Mouse (Mus musculus) MEL (cell line): ENCODE data around the gene Sigmar1. TPM values are rescaled to one million over a fixed set of nuclear protein-coding genes. Genes with fewer than 3 reads are reported as not detected.

ENCODE experiments used
- DNase-seq: peaks from one replicate; pipeline ENCODE4 v3.0.0; 2011; ENCODE audit warnings: low read depth, low spot score
- H3K27ac ChIP-seq: 2 replicates; pipeline ENCODE4 v1.5.1; 2012; ENCODE audit warnings: low read depth, mild to moderate bottlenecking, control low read depth, low read length, moderate library complexity; ENCODE audit not compliant: control insufficient read depth
- H3K27me3 ChIP-seq, 2 experiments: fragments of 150-350 bp in 1 of 2; sonication (generic) in 1 of 2; 2 replicates each; pipeline ENCODE4 v1.6.1; 2012; ENCODE audit warnings: low read length in 2 of 2, mild to moderate bottlenecking in 2 of 2, improper control_type of control experiment in 1 of 2, moderate library complexity in 1 of 2; ENCODE audit not compliant: insufficient read depth in 2 of 2, control insufficient read depth in 1 of 2
- H3K36me3 ChIP-seq, 2 experiments: 2 replicates each; pipeline ENCODE4 v1.6.1; 2012 to 2014; ENCODE audit warnings: low read length in 2 of 2, improper control_type of control experiment in 1 of 2, inconsistent platforms in 1 of 2, mild to moderate bottlenecking in 1 of 2; ENCODE audit not compliant: insufficient read depth in 2 of 2, control insufficient read depth in 1 of 2
- H3K4me1 ChIP-seq, 2 experiments: fragments of 150-350 bp in 1 of 2; sonication (generic) in 1 of 2; 2 replicates each; pipeline ENCODE4 v1.6.1; 2012; ENCODE audit warnings: low read length in 2 of 2, improper control_type of control experiment in 1 of 2, mild to moderate bottlenecking in 1 of 2; ENCODE audit not compliant: insufficient read depth in 2 of 2, control insufficient read depth in 1 of 2
- H3K4me3 ChIP-seq, 2 experiments: fragments of 150-350 bp in 1 of 2; sonication (generic) in 1 of 2; 2 replicates each; pipeline ENCODE4 v1.5.1; 2012; ENCODE audit warnings: low read depth in 2 of 2, low read length in 2 of 2, mild to moderate bottlenecking in 2 of 2, moderate library complexity in 2 of 2, control low read depth in 1 of 2, improper control_type of control experiment in 1 of 2; ENCODE audit not compliant: control insufficient read depth in 1 of 2, insufficient read depth in 1 of 2
- H3K79me2 ChIP-seq: 2 replicates; pipeline ENCODE4 v1.6.1; 2012; ENCODE audit warnings: mild to moderate bottlenecking, low read length, moderate library complexity; ENCODE audit not compliant: control insufficient read depth, poor library complexity, insufficient read depth
- H3K9ac ChIP-seq: 2 replicates; pipeline ENCODE4 v1.6.1; 2012; ENCODE audit warnings: low read depth, mild to moderate bottlenecking, control low read depth, low read length, moderate library complexity; ENCODE audit not compliant: control insufficient read depth, poor library complexity, severe bottlenecking
- H3K9me3 ChIP-seq: fragments of 150-350 bp; sonication (generic); replicated peaks from 2 replicates; pipeline ENCODE4 v1.6.1; 2012; ENCODE audit warnings: mild to moderate bottlenecking, low read length, improper control_type of control experiment, moderate library complexity; ENCODE audit not compliant: insufficient read depth
- CHD1 ChIP-seq: IDR thresholded peaks from 2 replicates; pipeline ENCODE4 v1.6.1; 2012; ENCODE audit warnings: low read depth, mild to moderate bottlenecking, inconsistent platforms, low read length, improper control_type of control experiment
- E2F4 ChIP-seq: IDR thresholded peaks from 2 replicates; pipeline ENCODE4 v1.6.1; 2011; ENCODE audit warnings: low read depth, low read length, improper control_type of control experiment, borderline replicate concordance
- ELF1 ChIP-seq: IDR thresholded peaks from 2 replicates; pipeline ENCODE4 v1.6.1; 2014; ENCODE audit warnings: low read depth, mild to moderate bottlenecking, inconsistent platforms, low read length, improper control_type of control experiment, moderate library complexity
- EP300 ChIP-seq, 2 experiments: IDR thresholded peaks; 2 replicates each; pipeline ENCODE4 v1.6.1; 2011; ENCODE audit warnings: improper control_type of control experiment in 2 of 2, low read length in 2 of 2, low read depth in 1 of 2, mild to moderate bottlenecking in 1 of 2
- GATA1 ChIP-seq: IDR thresholded peaks from 2 replicates; pipeline ENCODE4 v1.6.1; 2011; ENCODE audit warnings: low read depth, low read length, improper control_type of control experiment
- HCFC1 ChIP-seq: IDR thresholded peaks from 2 replicates; pipeline ENCODE4 v1.6.1; 2012; ENCODE audit warnings: low read depth, mild to moderate bottlenecking, inconsistent platforms, low read length, improper control_type of control experiment, moderate library complexity
- MYC ChIP-seq: IDR thresholded peaks from 2 replicates; pipeline ENCODE4 v1.6.1; 2011; ENCODE audit warnings: low read depth, mild to moderate bottlenecking, low read length, improper control_type of control experiment, moderate library complexity
- NRF1 ChIP-seq: IDR thresholded peaks from 2 replicates; pipeline ENCODE4 v1.6.1; 2014; ENCODE audit warnings: low read depth, mild to moderate bottlenecking, inconsistent platforms, low read length, improper control_type of control experiment, moderate library complexity; ENCODE audit not compliant: poor library complexity, insufficient read depth, severe bottlenecking
- POLR2AphosphoS5 ChIP-seq: IDR thresholded peaks from 2 replicates; pipeline ENCODE4 v1.6.1; 2012; ENCODE audit warnings: low read depth, borderline replicate concordance, mild to moderate bottlenecking, inconsistent platforms, low read length, moderate library complexity, mixed read lengths
- SIN3A ChIP-seq: IDR thresholded peaks from 2 replicates; pipeline ENCODE4 v1.6.1; 2012; ENCODE audit warnings: low read length, improper control_type of control experiment, inconsistent platforms
- SMC3 ChIP-seq: IDR thresholded peaks from 2 replicates; pipeline ENCODE4 v1.6.1; 2011; ENCODE audit warnings: low read depth, low read length, improper control_type of control experiment
- TAL1 ChIP-seq: IDR thresholded peaks from 2 replicates; pipeline ENCODE4 v1.6.1; 2012; ENCODE audit warnings: mild to moderate bottlenecking, inconsistent platforms, low read length, moderate library complexity, mixed read lengths
- TBP ChIP-seq: IDR thresholded peaks from 2 replicates; pipeline ENCODE4 v1.8.0; 2011; ENCODE audit warnings: low read depth, low read length, improper control_type of control experiment
- TCF12 ChIP-seq: IDR thresholded peaks from 2 replicates; pipeline ENCODE4 v1.6.1; 2014; ENCODE audit warnings: low read depth, mild to moderate bottlenecking, inconsistent platforms, low read length, improper control_type of control experiment, moderate library complexity
- UBTF ChIP-seq: IDR thresholded peaks from 2 replicates; pipeline ENCODE4 v1.6.1; 2012; ENCODE audit warnings: low read depth, mild to moderate bottlenecking, inconsistent platforms, low read length, improper control_type of control experiment, moderate library complexity, borderline replicate concordance; ENCODE audit not compliant: insufficient read depth
- USF1 ChIP-seq: IDR thresholded peaks from 2 replicates; pipeline ENCODE4 v1.6.1; 2014; ENCODE audit warnings: low read depth, mild to moderate bottlenecking, inconsistent platforms, low read length, improper control_type of control experiment, moderate library complexity
- polyA plus RNA-seq, 2 experiments: library from polyadenylated mRNA; stranded (reverse) in 1 of 2; unstranded in 1 of 2; fragments of >175 nt in 1 of 2; fragments of >200 nt in 1 of 2; gene quantifications; 2 replicates each; pipeline versions ENCODE4 v1.2.1 to v1.2.4; 2012; ENCODE audit warnings: low replicate concordance in 2 of 2, low read depth in 1 of 2; ENCODE audit not compliant: insufficient read length in 2 of 2, insufficient read depth in 1 of 2, missing spikeins in 1 of 2
- total RNA-seq: library from RNA; depleted of rRNA; stranded (reverse); fragments of 300-350 nt; gene quantifications from 2 replicates; pipeline ENCODE4 v1.2.3, GENCODE M21; 2012

The Sigmar1 gene
- total and polyA plus RNA-seq, 3 experiments = 80.1 to 190 (median 112) TPM

- no peaks in the 10 kb centered on the region for H3K9me3 ChIP-seq
- TF ChIP-seq ELF1 = no peak
- peaks cover 0 to 5% of the 10 kb centered on the region in 2 experiments; a peak in 2 of 4 replicates for H3K36me3 ChIP-seq
- H3K79me2 ChIP-seq = peaks cover 1% of the 10 kb centered on the region; the same call in 1 of the 2 replicates
- peak overlapping the region; percentile 91 to 95; a peak in 3 of 4 replicates for H3K4me3 ChIP-seq
- no peak overlapping the region for H3K27ac ChIP-seq
- no peaks in the 10 kb centered on the region for H3K27me3 ChIP-seq
- H3K9ac ChIP-seq = peak overlapping the region; percentile 75
- no peak for DNase-seq
- peaks cover 2 to 15% of the 10 kb centered on the region in 2 experiments; a peak in 3 of 4 replicates for H3K4me1 ChIP-seq
Observed at GRCm38 (mm10) chr4:41756440-41756839, 483 bp upstream of the Sigmar1 start.

GRCm38 (mm10) chr4:41754797-41755337 is 1.1 kb downstream of the Sigmar1 start, which contains the start of gene Galt:
Gene Galt, plus strand, starts transcription at chr4:41755228.
- DNase-seq = no peak
- no peaks in the 10 kb centered on the region for H3K9me3 ChIP-seq
- TF ChIP-seq TBP = no peak
- TF ChIP-seq USF1 = no peak
- no peak for TF ChIP-seq MYC
- TF ChIP-seq SIN3A = no peak
- no peak for TF ChIP-seq UBTF
- no peak for TF ChIP-seq TCF12
- TF ChIP-seq NRF1 = no peak
- TF ChIP-seq E2F4 = no peak
- no peak for TF ChIP-seq CHD1
- no peak for TF ChIP-seq SMC3
- no peak for TF ChIP-seq GATA1
- TF ChIP-seq TAL1 = no peak
- TF ChIP-seq HCFC1 = no peak
- no peaks in the 10 kb centered on the region; a peak in 1 of 4 replicates for H3K36me3 ChIP-seq
- H3K79me2 ChIP-seq = peaks cover 1% of the 10 kb centered on the region; the same call in 1 of the 2 replicates
- H3K4me1 ChIP-seq = peaks cover 0 to 7% of the 10 kb centered on the region in 2 experiments; a peak in 1 of 4 replicates
- H3K4me3 ChIP-seq = peak within 1 kb of the TSS; percentile 91 to 95
- peak within 1 kb of the TSS; percentile 70 for H3K27ac ChIP-seq
- H3K27me3 ChIP-seq = no peaks in the 10 kb centered on the region
- peak within 1 kb of the TSS; percentile 75 for H3K9ac ChIP-seq

DNA sequence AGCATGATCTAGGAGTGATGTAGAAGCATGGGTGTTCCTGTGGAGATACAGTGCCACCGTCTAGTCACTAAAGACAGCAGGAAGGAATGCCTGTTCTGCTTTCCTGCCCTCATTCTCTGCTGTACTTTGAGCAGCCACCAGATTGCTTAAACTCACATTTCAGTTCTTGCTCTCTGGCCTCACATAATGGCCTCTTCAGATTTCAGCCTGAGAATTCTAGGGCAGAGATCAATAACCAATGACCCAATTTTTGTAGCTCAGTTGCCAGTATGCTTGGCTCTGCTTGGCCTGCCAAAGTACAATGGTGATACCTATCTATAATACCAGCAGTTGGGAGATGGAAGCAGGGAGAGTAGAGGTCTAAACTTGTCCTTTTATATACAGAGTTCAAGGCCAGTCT is 10.9 kb downstream of the Sigmar1 start:
- TF ChIP-seq HCFC1 (no peak), POLR2AphosphoS5 (no peak), SIN3A (no peak), EP300 (IDR thresholded peaks at IDR 0.05; ENCODE audit: low read depth in 1 of 2, low read length in 2 of 2) (no peak), MYC (no peak), USF1 (no peak)
- Histone ChIP-seq H3K4me3 (no peak overlapping the region), H3K36me3 (peaks cover 0 to 5% of the 10 kb centered on the region in 2 experiments; a peak in 2 of 4 replicates), H3K27ac (no peak overlapping the region), H3K79me2 (peaks cover 7% of the 10 kb centered on the region), H3K4me1 (peaks cover 0 to 5% of the 10 kb centered on the region in 2 experiments; a peak in 1 of 4 replicates), H3K9ac (no peak overlapping the region), H3K9me3 (no peaks in the 10 kb centered on the region), H3K27me3 (no peaks in the 10 kb centered on the region)
- DNase-seq = no peak
